Mouse (Mus musculus): ENCODE measurements around the gene Gm10959.
"Not testable (repeated sequence)": the region's sequence is repeated elsewhere in the genome, so short reads cannot be mapped to it uniquely, and the experiment has no call there.

The Gm10959 gene

DNA sequence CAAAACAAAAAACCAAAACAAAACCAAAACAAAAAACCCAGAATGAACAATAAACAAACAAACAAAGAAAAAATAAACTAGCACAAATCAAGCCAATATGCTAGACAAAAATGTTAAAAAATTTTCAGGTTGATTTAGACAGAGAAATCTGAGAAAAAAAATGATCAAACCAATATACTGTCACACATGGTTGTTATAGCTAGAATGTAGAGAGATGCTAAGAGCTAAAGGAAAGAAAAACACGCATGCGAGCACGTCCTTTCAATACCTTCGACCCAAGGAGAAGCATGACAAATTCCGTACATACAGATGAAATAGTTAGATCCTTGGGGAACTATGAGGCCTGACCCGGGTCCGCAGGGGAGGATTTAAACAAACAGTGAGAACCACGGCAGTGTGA, at the start of gene Gm10959:
Gene Gm10959, minus strand, starts transcription at position 101 of the 400 bp plus-strand sequence.
- no peak for DNase-seq (ENCODE audit: low spot score in 2 of 2)

DNA sequence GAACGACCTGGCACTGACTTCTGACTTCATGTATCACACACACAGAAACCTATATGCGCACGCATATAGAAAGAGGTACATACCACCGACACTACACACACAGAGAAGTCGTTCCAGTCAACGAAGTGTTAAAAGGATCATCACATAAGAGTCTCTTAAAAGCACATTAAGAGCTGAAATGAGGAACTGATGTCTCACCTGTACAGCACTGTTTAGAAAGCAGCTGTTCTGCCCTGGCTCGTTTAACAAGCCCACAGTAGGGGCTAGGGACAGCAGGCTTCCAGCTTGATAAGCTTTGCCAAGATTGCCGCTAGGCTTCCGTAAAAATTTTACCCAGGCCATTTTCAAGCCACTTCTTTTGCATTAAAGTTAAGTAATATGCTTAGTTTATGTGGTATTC, 49.2 kb upstream of the Gm10959 start:
- no peak for DNase-seq (ENCODE audit: low spot score in 2 of 2)

DNA sequence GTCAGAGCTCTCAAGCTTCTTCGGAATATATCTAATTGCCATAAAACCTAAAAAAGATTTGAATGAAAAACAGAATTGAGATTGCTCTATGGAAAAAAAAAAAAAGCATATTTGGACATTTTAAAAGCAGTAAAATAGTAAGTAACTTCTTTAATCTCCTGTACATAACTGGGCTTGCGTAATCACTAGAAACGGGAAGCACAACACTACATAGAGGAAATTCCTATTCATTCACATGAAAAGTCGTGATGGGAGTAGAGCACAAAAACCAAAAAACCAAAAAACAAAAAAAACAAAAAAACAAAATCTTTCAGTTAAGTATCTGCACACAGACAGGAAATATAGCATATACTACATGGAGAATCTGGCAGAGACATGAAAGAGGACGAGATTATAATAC, 45.1 kb upstream of the Gm10959 start:
- DNase-seq (ENCODE audit: low spot score in 2 of 2): no peak

DNA sequence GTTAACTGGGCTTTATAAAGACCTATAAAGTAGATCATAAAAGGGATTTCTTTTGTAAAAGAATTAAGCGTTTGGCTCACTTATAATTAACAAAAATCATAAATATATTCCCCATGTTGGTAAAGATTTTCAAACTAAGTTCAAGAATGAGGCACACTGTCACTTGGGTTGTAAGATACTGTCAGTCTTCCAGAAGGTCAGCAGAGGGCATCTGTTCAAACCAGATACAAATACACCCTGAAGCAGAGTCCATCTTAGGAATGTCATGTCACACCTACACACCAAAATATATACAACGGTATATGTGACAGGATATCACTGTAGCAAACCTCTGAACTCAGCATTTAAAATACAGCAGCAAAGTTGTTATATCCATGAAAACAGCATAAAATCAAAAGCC, 31.0 kb upstream of the Gm10959 start:
- no peak for DNase-seq (ENCODE audit: low spot score in 2 of 2)

DNA sequence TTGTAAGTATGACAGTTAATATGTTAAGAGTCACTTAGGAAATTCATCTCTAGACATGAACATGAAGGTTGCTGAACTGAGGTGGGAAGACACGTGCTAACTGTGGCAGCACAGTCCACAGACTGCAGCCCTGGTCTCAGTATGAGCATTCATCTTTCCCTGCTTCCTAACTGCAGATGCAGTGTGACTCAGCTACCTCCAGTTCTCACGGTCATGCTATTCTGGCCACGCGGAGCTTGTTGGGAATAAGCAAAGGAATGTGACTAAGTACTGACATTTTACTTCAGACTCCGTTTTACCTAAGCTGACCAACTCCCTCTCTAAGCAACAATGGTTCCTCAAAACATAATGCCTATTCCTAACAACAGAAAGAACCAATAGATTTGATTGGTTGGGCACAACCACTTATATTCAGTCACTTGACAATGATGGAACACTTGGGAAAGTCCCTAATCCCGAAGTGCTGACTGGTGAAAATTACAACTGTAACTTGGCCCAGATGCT, 24.3 kb upstream of the Gm10959 start:
- DNase-seq (ENCODE audit: low spot score in 2 of 2): no peak

DNA sequence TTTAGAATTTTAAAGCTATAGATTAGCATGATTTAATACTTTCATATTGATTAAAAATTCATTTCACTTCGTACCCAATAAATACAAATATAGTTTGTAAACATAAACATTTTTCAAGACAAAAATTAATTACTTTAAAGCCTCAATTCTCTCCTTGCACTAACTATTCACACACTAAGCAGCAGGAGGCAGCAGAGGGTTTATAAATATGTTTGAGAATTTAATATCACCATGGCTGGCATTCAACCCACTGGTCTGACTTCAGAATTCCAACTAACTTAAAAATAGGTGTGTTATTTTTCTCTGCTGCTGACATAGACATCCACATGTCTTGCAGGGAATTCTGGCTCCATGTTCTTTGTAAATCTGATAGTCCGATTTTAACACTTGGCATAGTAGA, 20.1 kb upstream of the Gm10959 start:
- DNase-seq (ENCODE audit: low spot score in 2 of 2): no peak

DNA sequence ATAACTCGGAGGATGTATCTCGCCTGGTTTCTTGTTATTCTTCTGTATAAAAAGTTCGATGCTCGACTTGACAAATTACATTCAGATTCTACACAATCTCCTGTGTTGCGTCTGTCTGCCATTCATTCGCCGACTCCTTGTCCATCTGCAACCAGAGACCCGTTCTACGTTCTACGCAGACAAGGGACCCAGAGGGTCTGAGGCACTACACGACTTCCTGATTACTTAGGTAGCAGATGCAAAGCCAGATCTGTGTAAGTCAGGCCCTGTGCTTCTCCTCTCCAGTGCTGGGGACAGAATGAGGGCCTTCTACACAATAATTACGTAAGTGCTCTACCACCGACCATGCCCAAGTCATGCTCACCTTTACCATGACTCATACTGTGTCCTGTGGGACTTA, 18.0 kb upstream of the Gm10959 start:
- not testable (repeated sequence) for DNase-seq (ENCODE audit: low spot score in 2 of 2)

DNA sequence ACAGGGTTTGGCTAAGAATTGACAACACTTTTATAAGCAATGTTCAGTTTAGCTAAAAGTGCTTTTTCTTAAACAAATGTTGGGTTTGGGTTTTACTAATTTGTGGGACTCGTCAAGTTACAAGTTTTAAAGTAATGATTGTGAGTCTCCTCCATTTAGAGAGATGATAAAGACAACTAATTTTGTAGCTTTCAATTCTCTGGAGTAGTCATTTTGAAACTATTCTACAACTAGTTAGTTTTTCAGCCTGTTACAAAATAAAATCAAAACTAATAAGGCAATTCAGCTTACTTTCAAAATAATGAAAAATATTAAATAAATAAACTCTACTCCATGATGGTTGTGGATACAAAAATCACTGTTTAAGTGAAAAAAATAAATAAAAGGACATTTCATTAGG, 13.3 kb upstream of the Gm10959 start:
- no peak for DNase-seq (ENCODE audit: low spot score in 2 of 2)

DNA sequence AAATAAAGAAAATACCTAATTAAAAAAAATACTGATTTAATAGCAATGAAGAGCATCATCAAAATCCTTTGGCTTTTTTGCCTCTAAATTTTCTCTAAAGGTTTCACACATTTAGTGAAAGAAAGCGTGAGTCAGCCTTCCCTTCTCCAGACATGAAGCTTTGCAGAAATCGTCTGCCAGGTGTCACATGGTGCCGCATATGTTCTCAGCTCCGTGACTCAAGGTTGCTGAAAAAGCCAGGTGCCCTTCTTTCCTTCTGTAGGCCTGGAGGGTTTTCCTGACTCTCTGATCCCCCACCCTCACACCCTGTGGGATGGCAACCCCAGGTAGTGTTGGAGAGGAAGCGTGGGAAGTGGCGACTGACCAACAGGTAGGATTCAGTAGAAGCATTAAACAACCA, 10.6 kb upstream of the Gm10959 start:
- DNase-seq (ENCODE audit: low spot score in 2 of 2): no peak

DNA sequence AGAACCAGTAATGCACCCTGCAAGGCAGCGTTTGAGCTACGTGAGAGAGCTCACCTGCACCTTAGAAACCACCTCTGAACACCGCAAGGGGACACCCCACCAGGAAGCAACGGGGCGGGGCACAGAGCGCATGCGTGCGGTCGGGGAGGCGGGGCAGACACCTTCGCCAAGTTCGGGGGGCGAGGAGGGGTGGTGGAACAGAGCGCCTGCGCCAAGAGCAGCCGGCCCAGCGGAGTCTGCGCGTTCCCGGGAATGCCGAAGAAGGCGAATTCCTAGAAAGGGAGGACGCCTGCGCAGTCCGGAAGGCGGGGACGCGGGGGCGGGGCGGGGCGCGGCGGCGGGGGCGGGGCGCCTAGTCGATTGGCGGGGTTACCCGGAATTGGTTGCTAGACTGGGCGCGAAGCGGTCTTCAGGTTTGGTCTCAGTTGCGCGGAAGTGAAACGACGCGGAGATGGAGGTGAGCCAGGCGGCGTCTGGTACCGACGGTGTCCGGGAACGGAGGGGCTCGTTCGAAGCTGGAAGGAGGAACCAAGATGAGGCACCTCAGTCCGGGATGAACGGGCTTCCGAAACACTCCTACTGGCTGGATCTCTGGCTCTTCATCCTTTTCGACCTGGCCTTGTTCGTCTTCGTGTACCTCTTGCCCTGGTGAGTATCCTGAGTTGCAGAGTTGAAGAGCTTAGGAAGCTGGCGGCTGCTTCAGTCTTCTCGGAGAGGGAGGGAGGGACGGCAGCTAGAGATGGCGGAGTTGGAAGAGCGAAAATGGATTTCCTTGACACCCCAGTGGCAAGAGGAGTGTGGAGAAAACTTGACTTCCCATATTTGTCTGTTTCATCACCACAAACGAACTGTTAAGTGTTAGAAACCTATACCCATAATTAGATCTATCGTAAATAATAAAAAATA, 5.1 kb upstream of the Gm10959 start, which contains the start of gene 1810037I17Rik:
Gene 1810037I17Rik, plus strand, starts transcription at position 195 of the 906 bp plus-strand sequence.
- DNase-seq (ENCODE audit: low spot score in 2 of 2): peak; percentile 90 to 95

DNA sequence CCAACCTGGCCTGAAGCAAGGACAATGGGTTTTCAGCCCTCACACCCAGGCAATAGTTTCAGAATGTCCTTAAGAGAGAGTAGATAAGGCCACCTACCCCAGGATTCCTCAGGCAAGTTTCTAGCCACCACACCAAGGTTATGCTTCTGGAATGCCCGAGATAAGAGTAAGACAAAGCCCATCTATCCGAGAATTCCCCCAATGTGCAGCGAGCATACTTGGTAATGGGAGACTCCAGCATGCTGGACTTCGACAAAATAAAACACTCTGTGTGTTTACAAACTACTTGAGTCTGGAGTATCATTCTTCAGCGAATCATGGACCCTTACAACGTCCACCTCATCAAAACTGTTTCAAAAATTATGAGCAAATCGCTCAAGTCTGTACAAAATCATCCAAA, 4.0 kb upstream of the Gm10959 start:
- DNase-seq (ENCODE audit: low spot score in 2 of 2): no peak

DNA sequence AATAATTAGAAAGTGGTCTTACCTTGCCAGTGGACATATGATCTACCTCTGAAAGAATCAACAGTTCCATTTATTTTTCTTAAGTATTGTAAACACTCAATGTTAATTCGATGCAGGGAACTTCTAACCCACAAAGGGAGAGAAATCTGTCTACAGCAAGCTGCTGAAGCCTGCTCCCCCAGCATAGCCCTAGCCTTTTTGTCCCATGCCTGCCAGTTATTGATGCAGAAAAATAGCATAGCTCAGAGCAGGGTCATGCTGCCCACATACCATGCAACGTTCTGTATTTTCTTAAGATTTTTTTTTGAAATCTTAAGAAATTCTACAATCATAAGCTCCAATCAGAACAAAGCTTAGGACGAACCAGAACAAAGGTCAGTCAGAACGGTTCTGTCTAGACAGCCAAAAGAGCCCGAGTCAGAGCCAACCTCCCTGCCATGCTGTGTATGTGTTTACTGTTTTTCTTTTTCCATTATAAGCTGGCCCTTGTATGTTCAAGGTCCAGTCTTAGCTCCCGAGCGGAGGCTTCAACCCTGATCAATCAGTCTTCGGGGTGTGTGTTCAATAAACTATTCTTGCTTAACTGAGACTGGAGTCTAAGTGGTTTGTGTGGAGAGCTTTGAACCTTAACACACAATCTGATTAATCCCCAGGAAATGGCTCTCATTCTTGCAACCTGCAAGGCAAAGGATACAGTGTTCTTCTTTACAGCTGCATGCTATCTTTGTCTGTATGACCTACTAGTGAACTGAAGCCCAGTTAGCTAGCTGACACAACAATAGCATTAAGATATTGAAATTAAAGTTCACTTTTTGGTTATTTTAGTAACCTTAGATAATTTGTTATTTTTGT, 2.7 kb upstream of the Gm10959 start:
- no peak for DNase-seq (ENCODE audit: low spot score in 2 of 2)

DNA sequence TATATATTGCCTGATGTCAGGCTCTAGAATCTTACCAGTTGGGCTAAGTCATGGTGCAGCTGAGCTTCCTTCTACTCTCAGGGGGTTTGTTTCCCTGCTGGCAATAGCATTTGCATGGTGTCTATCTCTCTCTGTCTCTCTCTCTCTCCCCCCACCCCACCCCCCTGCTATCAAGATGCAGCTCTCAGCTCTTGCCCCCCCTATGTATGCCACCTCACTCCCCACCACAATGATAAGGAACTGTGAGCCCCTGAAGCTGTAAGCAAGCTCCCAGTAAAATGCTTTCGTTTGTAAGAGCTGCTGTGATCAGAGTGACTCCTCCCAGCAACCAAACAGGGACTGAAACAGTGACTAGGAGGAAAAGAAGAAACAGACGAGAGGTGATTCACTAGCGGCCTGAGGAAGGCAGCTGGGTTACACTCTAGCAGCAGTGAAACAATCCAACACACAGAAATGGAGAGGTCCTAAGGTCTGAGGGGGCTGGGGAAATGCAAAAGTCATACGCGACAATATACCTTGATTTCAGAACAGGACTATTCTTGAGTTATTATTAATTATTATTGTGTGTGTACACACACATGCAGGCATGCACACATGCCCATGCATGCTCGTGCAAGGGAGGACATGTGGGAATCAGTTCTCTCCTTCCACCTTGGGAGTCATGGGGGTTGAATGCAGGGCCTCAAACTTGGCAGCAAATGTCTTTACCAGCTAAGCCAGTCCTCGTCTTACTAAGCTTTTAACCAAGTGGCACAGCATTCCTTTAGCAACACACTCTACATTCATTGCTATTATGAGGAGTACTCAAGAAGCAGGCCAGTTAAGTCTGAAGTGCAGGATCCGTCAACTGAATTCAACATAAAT, 1.6 kb upstream of the Gm10959 start:
- DNase-seq (ENCODE audit: low spot score in 2 of 2): no peak

DNA sequence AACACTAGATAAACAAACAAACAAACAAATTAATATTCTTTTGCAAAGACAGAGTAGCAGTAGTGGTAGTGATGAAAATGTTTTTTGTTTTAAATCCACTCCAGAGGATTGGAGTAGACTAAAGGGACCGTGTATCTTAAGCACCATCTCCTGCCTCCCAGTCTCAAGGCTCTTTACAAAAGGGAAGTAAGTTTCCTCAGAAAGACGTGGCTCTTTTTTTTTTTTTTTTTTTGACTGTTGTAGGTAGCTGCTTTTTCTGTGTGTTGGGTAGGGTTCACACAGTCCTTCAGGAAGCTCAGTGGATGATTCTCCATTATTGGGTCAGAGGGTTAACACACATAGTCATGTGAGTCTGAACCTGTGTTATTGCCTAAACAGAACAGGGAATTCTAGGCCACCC, 488 bp downstream of the Gm10959 start:
- DNase-seq (ENCODE audit: low spot score in 2 of 2): no peak

DNA sequence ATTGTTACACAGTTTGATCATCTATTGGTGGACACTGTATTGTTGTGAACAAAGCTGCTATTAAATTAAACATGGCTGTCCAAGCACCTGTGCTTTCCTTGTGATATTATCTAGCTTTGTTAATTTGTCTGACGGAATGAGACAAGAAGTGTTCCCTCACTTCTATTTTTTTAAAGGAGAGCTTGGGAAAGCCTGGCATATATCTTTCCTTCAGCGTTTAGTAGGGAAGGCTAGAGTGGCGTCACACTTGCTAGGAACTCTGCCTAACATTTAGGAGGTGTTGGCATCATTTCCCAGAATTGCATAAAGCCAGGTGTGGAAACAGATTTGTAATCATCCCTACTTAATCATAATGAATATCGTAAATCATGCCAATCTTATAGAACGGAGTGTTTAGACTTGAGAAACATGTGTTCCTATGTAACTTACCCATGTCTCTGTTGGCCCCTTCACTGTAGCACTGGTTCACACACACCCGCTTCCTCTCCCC, 2.9 kb downstream of the Gm10959 start:
- no peak for DNase-seq (ENCODE audit: low spot score in 2 of 2)

DNA sequence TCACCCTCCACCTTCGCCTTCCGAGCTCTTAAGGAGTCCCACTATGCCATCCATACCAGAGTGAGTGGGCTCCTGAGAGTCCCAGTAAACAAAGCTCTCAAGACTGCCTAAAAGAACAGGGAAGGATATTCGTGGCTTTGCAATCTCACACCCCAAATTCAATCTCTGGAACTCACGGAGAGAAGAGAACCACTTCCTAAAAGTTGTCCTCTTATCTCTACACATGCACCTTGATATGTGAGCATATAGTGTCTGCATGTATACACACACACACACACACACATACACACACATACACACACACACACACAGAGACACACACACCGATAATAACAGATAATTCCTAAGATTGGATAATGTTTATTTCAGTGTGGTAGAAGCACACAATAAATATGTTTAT, 3.7 kb downstream of the Gm10959 start:
- no peak for DNase-seq (ENCODE audit: low spot score in 2 of 2)

DNA sequence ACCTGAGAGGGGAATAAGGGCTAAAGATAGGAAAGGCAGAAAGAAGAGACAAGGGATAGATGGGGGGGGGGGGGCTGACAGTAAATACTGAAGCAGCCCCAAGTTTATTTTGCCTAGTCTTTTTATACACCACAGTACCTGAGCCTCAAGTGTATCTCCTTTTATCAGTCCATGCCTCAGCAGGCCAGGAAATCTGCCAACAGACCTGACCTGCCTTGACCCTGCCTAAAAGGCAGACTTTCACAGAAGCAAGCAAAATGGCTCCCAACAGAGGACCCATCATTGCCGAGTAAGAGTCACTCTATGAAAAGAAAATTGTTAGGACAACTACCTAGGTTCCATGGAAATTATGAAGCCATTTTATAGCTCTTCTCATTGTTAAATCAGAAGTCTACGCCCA, 11.3 kb downstream of the Gm10959 start:
- no peak for DNase-seq (ENCODE audit: low spot score in 2 of 2)

DNA sequence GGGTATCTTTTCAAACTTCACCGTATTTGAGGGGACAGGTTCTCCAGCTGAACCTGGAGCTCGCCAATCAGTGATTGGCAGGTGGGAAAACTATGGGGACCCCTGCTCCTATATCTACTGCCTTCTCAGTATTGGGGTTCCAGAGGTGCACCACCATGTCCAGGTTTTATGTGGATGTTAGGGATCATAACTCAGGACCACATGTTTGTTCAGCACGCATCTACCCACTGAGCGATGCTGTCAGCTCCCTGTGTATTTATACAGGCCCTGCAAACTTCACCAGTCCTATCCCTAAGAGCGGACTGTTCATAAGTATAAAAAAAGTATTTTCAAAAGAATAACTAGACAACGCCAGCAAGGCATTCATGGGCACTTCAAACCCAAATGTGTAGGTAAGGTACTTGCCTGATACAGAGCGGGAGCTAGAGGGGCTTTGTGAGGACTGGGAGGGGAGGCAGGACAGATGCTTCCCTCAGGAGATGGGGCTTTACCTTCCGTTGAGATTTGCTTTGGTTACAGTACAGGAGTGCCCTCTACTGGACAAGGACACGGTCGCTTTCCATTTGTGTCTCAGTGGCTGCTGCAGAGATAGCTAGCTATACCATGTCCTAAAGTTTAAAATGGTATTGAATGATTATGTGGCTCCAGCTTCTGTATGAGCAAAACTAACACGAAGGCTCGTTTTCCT, 15.3 kb downstream of the Gm10959 start:
- no peak for DNase-seq (ENCODE audit: low spot score in 2 of 2)

DNA sequence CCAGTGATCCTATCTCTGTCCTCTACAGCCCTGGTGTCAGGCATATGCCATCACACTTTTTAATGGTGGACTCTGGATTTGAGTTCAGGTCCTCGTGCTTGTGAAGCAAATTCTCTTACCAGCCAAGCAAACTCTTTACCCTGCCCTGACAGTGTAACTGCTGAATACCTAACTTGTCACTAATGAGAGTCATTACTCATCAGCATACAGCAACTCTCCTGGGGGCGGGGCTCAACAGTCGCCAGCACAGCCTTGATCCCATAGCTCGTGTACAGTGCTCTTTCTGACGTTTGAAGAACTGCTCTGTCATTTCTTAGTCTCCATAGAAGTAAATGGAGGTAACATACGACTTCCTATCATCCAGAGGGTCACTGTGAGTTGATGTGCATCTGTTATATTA, 20.9 kb downstream of the Gm10959 start:
- no peak for DNase-seq (ENCODE audit: low spot score in 2 of 2)

DNA sequence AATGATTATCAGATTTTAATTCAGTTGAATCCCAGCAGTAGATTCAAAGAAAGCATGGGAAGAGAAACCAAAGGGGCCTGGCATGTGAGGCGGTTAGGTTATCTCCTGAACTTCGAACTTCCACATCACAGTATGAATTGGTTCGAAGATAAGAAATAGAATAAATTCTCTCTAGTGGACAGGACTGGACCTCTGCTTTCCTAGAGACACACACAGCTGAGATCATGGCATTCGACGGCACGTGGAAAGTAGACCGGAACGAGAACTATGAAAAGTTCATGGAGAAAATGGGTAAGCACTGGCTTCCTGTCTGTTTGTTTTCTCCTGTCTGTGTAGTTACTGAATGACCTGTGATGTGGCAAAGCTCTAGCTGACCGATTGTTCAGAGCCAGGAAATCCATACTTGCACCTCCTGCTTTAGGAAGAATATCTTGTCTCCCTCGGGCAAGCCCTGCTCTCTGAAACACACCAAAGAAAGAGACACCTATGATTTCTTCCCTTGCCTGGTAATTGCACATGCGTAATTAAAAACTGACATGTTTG, 23.9 kb downstream of the Gm10959 start:
- DNase-seq (ENCODE audit: low spot score in 2 of 2): no peak

DNA sequence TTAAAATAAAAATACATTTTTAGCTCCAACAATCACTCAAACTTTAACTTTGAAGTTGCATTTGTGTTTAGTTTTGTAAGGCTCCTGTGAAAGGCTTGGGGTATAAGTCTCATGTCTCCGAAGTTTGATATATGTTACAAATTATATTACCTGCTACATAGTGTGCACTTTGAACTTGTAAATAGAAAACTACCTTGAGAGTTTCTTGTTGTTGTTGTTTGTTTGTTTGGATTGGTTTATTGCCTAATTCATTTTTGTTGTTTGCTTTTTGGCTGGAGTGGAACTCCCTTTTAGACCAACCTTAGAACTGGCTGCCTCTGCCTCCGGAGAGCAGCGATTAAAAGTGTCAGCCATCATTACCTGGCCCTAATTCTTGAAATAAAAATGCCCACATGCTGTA, 24.4 kb downstream of the Gm10959 start, which contains the start of gene Fabp2:
Gene Fabp2, plus strand, starts transcription at position 301 of the 400 bp plus-strand sequence.
- no peak for DNase-seq (ENCODE audit: low spot score in 2 of 2)

All from spleen, postnatal 4 days (tissue).